Mouse (Mus musculus) MN1 (cell line): ENCODE measurements at regions not wholly inside any gene's neighbourhood (a gene's known extent, or its start where the extent isn't known, plus 50 kb on each side); places are given as distances from the start of the nearest gene placed in this dataset.
"Not testable (repeated sequence)": the region's sequence is repeated elsewhere in the genome, so short reads cannot be mapped to it uniquely, and the experiment has no call there.

ENCODE experiments used
- DNase-seq: peaks from one replicate; pipeline ENCODE4 v3.0.0-alpha.2; 2016; ENCODE audit warnings: low spot score

GRCm38 (mm10) chr5:101496924-101497697, 167.7 kb downstream of the Nkx6-1 start:
- peak; percentile 47 for DNase-seq

- DNase-seq: no peak
Observed at GRCm38 (mm10) chr5:101496161-101496560, 168.6 kb downstream of the Nkx6-1 start.

- DNase-seq: no peak
Observed at GRCm38 (mm10) chr5:101445792-101446191, 219.0 kb downstream of the Nkx6-1 start.

GRCm38 (mm10) chr5:101441782-101442181, 223.0 kb downstream of the Nkx6-1 start:
- no peak for DNase-seq

- DNase-seq: no peak
Observed at GRCm38 (mm10) chr5:101437666-101438299, 227.0 kb downstream of the Nkx6-1 start.

GRCm38 (mm10) chr5:101426067-101426771, 238.6 kb downstream of the Nkx6-1 start:
- DNase-seq: no peak

GRCm38 (mm10) chr5:101384316-101384715, 280.5 kb downstream of the Nkx6-1 start:
- DNase-seq: no peak

GRCm38 (mm10) chr5:101381361-101381760, 283.4 kb downstream of the Nkx6-1 start:
- no peak for DNase-seq

GRCm38 (mm10) chr5:101376657-101377056, 288.1 kb downstream of the Nkx6-1 start:
- no peak for DNase-seq

- DNase-seq: no peak
Observed at GRCm38 (mm10) chr5:101374129-101374528, 290.7 kb downstream of the Nkx6-1 start.

GRCm38 (mm10) chr5:101372204-101372603, 292.6 kb downstream of the Nkx6-1 start:
- no peak for DNase-seq

GRCm38 (mm10) chr5:101365364-101365763, 299.4 kb downstream of the Nkx6-1 start:
- no peak for DNase-seq

GRCm38 (mm10) chr5:101359986-101360385, 304.8 kb downstream of the Nkx6-1 start:
- no peak for DNase-seq

- no peak for DNase-seq
Observed at GRCm38 (mm10) chr5:101345406-101345805, 319.4 kb downstream of the Nkx6-1 start.

- DNase-seq: not testable (repeated sequence)
Observed at GRCm38 (mm10) chr5:101336361-101336760, 328.4 kb downstream of the Nkx6-1 start.

GRCm38 (mm10) chr5:101331825-101332224, 333.0 kb downstream of the Nkx6-1 start:
- DNase-seq: no peak

GRCm38 (mm10) chr5:101326122-101326521, 338.7 kb downstream of the Nkx6-1 start:
- DNase-seq: no peak

GRCm38 (mm10) chr5:101323041-101323950, 341.5 kb downstream of the Nkx6-1 start:
- DNase-seq: no peak

GRCm38 (mm10) chr5:101299986-101300385, 364.8 kb downstream of the Nkx6-1 start:
- no peak for DNase-seq

- DNase-seq: no peak
Observed at GRCm38 (mm10) chr5:101298411-101298810, 366.4 kb downstream of the Nkx6-1 start.

GRCm38 (mm10) chr5:101297511-101298102, 367.2 kb downstream of the Nkx6-1 start:
- no peak for DNase-seq
